Mouse (Mus musculus) R1 (cell line): Measurements from ENCODE around the gene Olfr683.
"Not testable (repeated sequence)": the region's sequence is repeated elsewhere in the genome, so short reads cannot be mapped to it uniquely, and the experiment has no call there.

Source experiments
- DNase-seq: peaks from one replicate; pipeline ENCODE4 v3.0.0-alpha.2; 2018; ENCODE audit warnings: low read depth, low spot score

Olfr683 gene

DNA sequence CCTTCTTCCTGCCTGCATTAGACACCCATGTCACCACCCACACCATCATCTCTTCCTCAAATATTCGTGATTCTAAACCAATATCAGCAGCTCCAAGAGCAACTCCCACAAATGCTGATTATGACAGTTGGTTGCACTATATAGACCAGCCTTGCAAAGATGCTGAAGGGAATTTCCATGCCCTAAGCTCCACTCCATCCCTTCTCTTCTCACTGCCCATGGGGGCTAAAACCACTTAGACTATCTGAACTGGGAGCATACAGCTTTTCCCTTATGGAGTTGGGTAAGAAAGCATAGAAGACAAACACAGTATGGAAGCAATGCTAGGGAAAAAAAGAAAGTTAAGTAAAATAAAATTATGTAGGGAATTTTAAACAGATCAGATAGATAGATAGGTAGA is at the start of gene Olfr683:
TSS of gene Olfr683 (minus strand) at position 101 of the 400 bp plus-strand sequence.
- no peak for DNase-seq

- no peak for DNase-seq
These were observed 39.1 kb upstream of the Olfr683 start, which contains the start of gene Olfr685 for GRCm38 (mm10) chr7:105185912-105186311. Olfr685 (minus strand) TSS chr7:105186012.

DNA sequence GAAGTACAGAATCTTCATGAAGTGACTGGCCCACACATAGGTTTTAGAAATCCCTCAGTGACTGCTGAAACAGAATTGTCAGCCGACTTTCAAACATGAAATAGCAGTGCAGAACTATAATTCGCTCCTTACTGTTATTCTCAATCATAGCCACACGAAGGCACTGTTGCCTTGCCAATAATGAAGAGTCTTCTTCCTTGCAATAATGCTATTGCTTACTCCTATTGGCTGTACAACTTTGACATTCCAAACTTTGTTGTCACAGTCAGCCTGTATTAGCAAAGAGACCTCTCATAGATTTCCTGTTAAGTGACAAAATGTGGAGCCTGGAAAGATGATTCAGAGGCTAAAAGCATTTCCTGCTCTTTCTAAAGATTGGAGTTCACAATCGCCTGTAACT is 24.0 kb upstream of the Olfr683 start:
- DNase-seq, result peak; percentile 14

GRCm38 (mm10) chr7:105163553-105163952 is 16.7 kb upstream of the Olfr683 start, which contains the start of gene Olfr684:
Olfr684 (minus strand) TSS chr7:105163653.
- DNase-seq, result no peak

DNA sequence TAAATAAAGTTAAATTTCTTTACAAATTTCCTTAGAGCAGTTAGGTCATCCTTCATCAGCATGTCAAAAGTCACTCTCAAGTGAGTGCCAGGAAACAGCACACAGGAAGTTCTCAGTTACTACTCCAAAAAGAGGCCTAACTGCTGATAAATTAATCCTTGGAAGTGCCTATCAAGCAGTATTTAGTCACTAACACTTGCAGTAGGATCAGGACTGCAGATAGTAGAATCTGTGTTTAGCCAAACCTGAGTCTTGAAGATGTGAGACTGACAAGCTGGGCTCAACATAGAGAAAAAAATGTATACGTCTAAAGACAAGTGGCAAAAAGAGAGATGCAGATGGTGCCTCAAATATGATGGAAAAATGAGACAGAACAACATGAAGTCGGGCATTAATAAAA is 5.5 kb downstream of the Olfr683 start:
- no peak for DNase-seq

DNA sequence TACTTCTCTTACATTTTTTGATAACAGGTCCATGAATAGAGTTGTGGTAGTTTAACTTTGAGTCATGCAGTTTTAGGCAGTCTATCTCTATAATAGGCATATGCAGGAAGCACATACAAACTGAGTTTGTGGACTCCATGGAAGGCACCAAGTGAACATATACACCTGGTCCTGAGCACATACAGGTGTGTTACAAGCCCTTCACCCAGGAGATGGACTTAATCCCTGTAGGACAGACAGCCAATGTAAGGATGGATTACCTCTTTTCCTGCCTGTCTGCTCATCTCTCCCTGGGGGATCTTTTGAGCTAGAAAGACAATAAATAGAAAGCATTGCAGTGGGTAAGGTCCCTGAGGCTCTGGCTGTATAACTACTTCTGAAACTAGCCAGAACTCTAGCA is 30.3 kb downstream of the Olfr683 start, which contains the start of gene Olfr681:
TSS of gene Olfr681 (plus strand) at position 301 of the 400 bp plus-strand sequence.
- no peak for DNase-seq

- not testable (repeated sequence) for DNase-seq
These were observed 54.1 kb downstream of the Olfr683 start, which contains the start of gene Olfr680-ps1 for GRCm38 (mm10) chr7:105092717-105093116. Olfr680-ps1 (minus strand) TSS chr7:105092817.
